Mouse (Mus musculus) embryonic facial prominence, embryonic 14.5 days (tissue): ENCODE data around the gene Nudt1. TPM values are rescaled to one million over a fixed set of nuclear protein-coding genes. Genes with fewer than 3 reads are reported as not detected.

Experiments used
- ATAC-seq: fragments of 200-750 bp; cut with Nextera tagmentation; 2 replicates; pipeline ENCODE4 v1.8.0; 2017; ENCODE audit warnings: low read depth, moderate number of reproducible peaks, moderate TSS enrichment
- DNase-seq: peaks from one replicate; pipeline ENCODE4 v3.0.0-alpha.2; 2015; ENCODE audit warnings: low spot score
- H3K27ac ChIP-seq: fragments of 300-500 bp; sonication (generic); replicated peaks from 2 replicates; pipeline ENCODE4 v1.5.1; 2014; ENCODE audit warnings: low read depth, mild to moderate bottlenecking, low read length, moderate library complexity
- H3K27me3 ChIP-seq: fragments of 300-500 bp; sonication (generic); replicated peaks from 2 replicates; pipeline ENCODE4 v1.6.1; 2014; ENCODE audit warnings: low read length; ENCODE audit not compliant: control insufficient read depth, insufficient read depth
- H3K36me3 ChIP-seq: fragments of 300-500 bp; sonication (generic); 2 replicates; pipeline ENCODE4 v1.6.1; 2014; ENCODE audit warnings: low read length, mixed read lengths; ENCODE audit not compliant: control insufficient read depth, insufficient read depth
- H3K4me1 ChIP-seq: fragments of 300-500 bp; sonication (generic); 2 replicates; pipeline ENCODE4 v1.6.1; 2014; ENCODE audit warnings: antibody characterized with exemption, low read length; ENCODE audit not compliant: control insufficient read depth, insufficient read depth
- H3K4me2 ChIP-seq: fragments of 300-500 bp; sonication (generic); 2 replicates; pipeline ENCODE4 v1.6.1; 2014; ENCODE audit warnings: low read depth, mild to moderate bottlenecking, low read length, moderate library complexity, mixed read lengths
- H3K4me3 ChIP-seq: fragments of 300-500 bp; sonication (generic); 2 replicates; pipeline ENCODE4 v1.5.1; 2014; ENCODE audit warnings: low read depth, mild to moderate bottlenecking, low read length
- H3K9ac ChIP-seq: fragments of 300-500 bp; sonication (generic); 2 replicates; pipeline ENCODE4 v1.6.1; 2014; ENCODE audit warnings: low read depth, mild to moderate bottlenecking, low read length, moderate library complexity, mixed read lengths
- H3K9me3 ChIP-seq: fragments of 300-500 bp; sonication (generic); 2 replicates; pipeline ENCODE4 v1.6.1; 2016; ENCODE audit warnings: low read length; ENCODE audit not compliant: control insufficient read depth
- WGBS: fragments of 180-500 bp; shearing (Covaris S2); extraction: QIAGEN DNeasy Blood & Tissue Kit; methylation state at CpG from one replicate; pipeline ENCODE4 v1.1.7; 2014; 5-methylcytosine and 5-hydroxymethylcytosine counted together
- polyA plus RNA-seq: library from polyadenylated mRNA; unstranded; fragments of >200 nt; fragmentation: Nextera tagmentation; extraction: Ambion mirVana; gene quantifications from 2 replicates; pipeline ENCODE4 v1.2.1, GENCODE M21; 2014

Nudt1 gene
- polyA plus RNA-seq, 1 experiment from 2014 or later: 33.1 TPM

- peak overlapping the region; percentile 70; the same call in 1 of the 2 replicates for H3K4me3 ChIP-seq
- DNase-seq: peak; percentile 54
- no peak overlapping the region for H3K9ac ChIP-seq
- H3K27ac ChIP-seq: no peak overlapping the region
- WGBS: 54% methylated on average over 4 of the region's 4 CpGs
- peaks cover 22% of the 10 kb centered on the region for H3K36me3 ChIP-seq
- peaks cover 8% of the 10 kb centered on the region for H3K4me1 ChIP-seq
- peak overlapping the region; percentile 88 for H3K4me2 ChIP-seq
- H3K9me3 ChIP-seq: no peaks in the 10 kb centered on the region
- H3K27me3 ChIP-seq: no peaks in the 10 kb centered on the region
- no peak for ATAC-seq
These were observed 11.1 kb downstream of the Nudt1 start for GRCm38 (mm10) chr5:140332519-140332918.

GRCm38 (mm10) chr5:140333631-140334030 lies 12.2 kb downstream of the Nudt1 start:
- Histone ChIP-seq H3K4me3 (no peak overlapping the region), H3K27me3 (no peaks in the 10 kb centered on the region), H3K9ac (no peak overlapping the region), H3K27ac (no peak overlapping the region), H3K9me3 (no peaks in the 10 kb centered on the region), H3K4me1 (peaks cover 8% of the 10 kb centered on the region), H3K4me2 (no peak overlapping the region), H3K36me3 (peaks cover 20% of the 10 kb centered on the region)
- ATAC-seq (no peak), DNase-seq (peak; percentile 17)
- 43% methylated on average over 2 of the region's 2 CpGs for WGBS

- Histone ChIP-seq H3K9me3 (peaks cover 6% of the 10 kb centered on the region; the same call in 1 of the 2 replicates), H3K9ac (no peak overlapping the region), H3K4me3 (no peak overlapping the region), H3K4me2 (no peak overlapping the region), H3K27me3 (no peaks in the 10 kb centered on the region), H3K4me1 (no peaks in the 10 kb centered on the region), H3K36me3 (peaks cover 45% of the 10 kb centered on the region), H3K27ac (no peak overlapping the region)
- WGBS: 79% methylated on average over 1 of the region's 1 CpGs
- ATAC-seq (no peak), DNase-seq (no peak)
These were observed 15.2 kb downstream of the Nudt1 start for GRCm38 (mm10) chr5:140336680-140337079.

GRCm38 (mm10) chr5:140338779-140339178 lies 17.3 kb downstream of the Nudt1 start:
- H3K36me3 ChIP-seq: peaks cover 53% of the 10 kb centered on the region
- no peak overlapping the region for H3K9ac ChIP-seq
- H3K4me2 ChIP-seq: no peak overlapping the region
- WGBS: 95% methylated on average over 4 of the region's 4 CpGs
- no peaks in the 10 kb centered on the region for H3K4me1 ChIP-seq
- H3K27me3 ChIP-seq: no peaks in the 10 kb centered on the region
- no peak overlapping the region for H3K4me3 ChIP-seq
- no peak overlapping the region for H3K27ac ChIP-seq
- peaks cover 6% of the 10 kb centered on the region; the same call in 1 of the 2 replicates for H3K9me3 ChIP-seq
- DNase-seq (no peak), ATAC-seq (no peak)

GRCm38 (mm10) chr5:140339836-140340235 lies 18.4 kb downstream of the Nudt1 start:
- no peak overlapping the region for H3K4me2 ChIP-seq
- H3K36me3 ChIP-seq: peaks cover 63% of the 10 kb centered on the region
- no peak overlapping the region for H3K9ac ChIP-seq
- 77% methylated on average over 3 of the region's 3 CpGs for WGBS
- no peak overlapping the region for H3K27ac ChIP-seq
- no peak for ATAC-seq
- H3K9me3 ChIP-seq: peaks cover 6% of the 10 kb centered on the region; the same call in 1 of the 2 replicates
- H3K4me1 ChIP-seq: no peaks in the 10 kb centered on the region
- H3K27me3 ChIP-seq: no peaks in the 10 kb centered on the region
- no peak for DNase-seq
- no peak overlapping the region for H3K4me3 ChIP-seq

- Histone ChIP-seq H3K27ac (no peak overlapping the region), H3K36me3 (peaks cover 66% of the 10 kb centered on the region), H3K4me1 (no peaks in the 10 kb centered on the region), H3K4me3 (no peak overlapping the region), H3K27me3 (no peaks in the 10 kb centered on the region), H3K9me3 (peaks cover 6% of the 10 kb centered on the region; the same call in 1 of the 2 replicates), H3K4me2 (no peak overlapping the region), H3K9ac (no peak overlapping the region)
- 88% methylated on average over 4 of the region's 4 CpGs for WGBS
- ATAC-seq (no peak), DNase-seq (no peak)
These were observed 21.4 kb downstream of the Nudt1 start for GRCm38 (mm10) chr5:140342880-140343279.

GRCm38 (mm10) chr5:140345244-140345643 lies 23.8 kb downstream of the Nudt1 start:
- Histone ChIP-seq H3K4me1 (no peaks in the 10 kb centered on the region), H3K36me3 (peaks cover 43% of the 10 kb centered on the region; the same call in 1 of the 2 replicates), H3K27ac (no peak overlapping the region), H3K9me3 (no peaks in the 10 kb centered on the region), H3K4me3 (no peak overlapping the region), H3K9ac (no peak overlapping the region), H3K27me3 (no peaks in the 10 kb centered on the region), H3K4me2 (no peak overlapping the region)
- WGBS: 86% methylated on average over 4 of the region's 4 CpGs
- DNase-seq (no peak), ATAC-seq (no peak)

- Histone ChIP-seq H3K4me3 (no peak overlapping the region), H3K4me2 (no peak overlapping the region), H3K4me1 (no peaks in the 10 kb centered on the region), H3K27ac (no peak overlapping the region), H3K27me3 (no peaks in the 10 kb centered on the region), H3K9ac (peak overlapping the region; percentile 30; the same call in 1 of the 2 replicates), H3K36me3 (peaks cover 42% of the 10 kb centered on the region; the same call in 1 of the 2 replicates), H3K9me3 (no peaks in the 10 kb centered on the region)
- no peak for ATAC-seq
- DNase-seq: no peak
- WGBS: 60% methylated on average over 1 of the region's 1 CpGs
These were observed 24.6 kb downstream of the Nudt1 start for GRCm38 (mm10) chr5:140346050-140346449.

- ATAC-seq: no peak
- 89% methylated on average over 9 of the region's 9 CpGs for WGBS
- Histone ChIP-seq H3K9me3 (no peaks in the 10 kb centered on the region), H3K4me2 (no peak overlapping the region), H3K4me3 (no peak overlapping the region), H3K9ac (no peak overlapping the region), H3K27ac (no peak overlapping the region), H3K4me1 (no peaks in the 10 kb centered on the region), H3K36me3 (peaks cover 52% of the 10 kb centered on the region), H3K27me3 (no peaks in the 10 kb centered on the region)
- no peak for DNase-seq
These were observed 28.4 kb downstream of the Nudt1 start for GRCm38 (mm10) chr5:140349882-140350281.
